Mouse (Mus musculus) thymus, postnatal 4 days (tissue): ENCODE measurements at regions not wholly inside any gene's neighbourhood (a gene's known extent, or its start where the extent isn't known, plus 50 kb on each side); places are given as distances from the start of the nearest gene placed in this dataset.

Experiments
- DNase-seq: peaks from one replicate; pipeline ENCODE4 v3.0.0; 2021

DNA sequence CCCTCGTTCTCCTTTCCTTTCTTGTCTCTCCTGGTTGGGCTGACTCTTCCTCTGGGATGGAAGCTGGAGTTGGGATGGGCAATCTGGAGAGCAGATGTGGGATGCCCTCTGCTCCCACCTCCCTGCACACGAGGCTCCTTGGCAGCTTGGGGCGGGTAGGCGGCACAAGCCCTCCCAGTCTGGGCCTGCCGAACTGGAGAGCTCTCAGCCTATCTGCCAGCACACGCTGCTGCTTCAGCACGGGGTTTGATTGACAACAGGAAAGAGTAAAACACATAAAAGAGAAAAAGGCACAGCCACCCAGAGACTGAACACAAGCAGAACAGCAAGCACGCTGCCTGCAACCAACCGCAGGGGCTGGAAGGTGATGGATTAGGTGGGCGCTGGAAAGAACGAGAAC is 121.9 kb upstream of the Pja1 start:
- peak; percentile 27 for DNase-seq

DNA sequence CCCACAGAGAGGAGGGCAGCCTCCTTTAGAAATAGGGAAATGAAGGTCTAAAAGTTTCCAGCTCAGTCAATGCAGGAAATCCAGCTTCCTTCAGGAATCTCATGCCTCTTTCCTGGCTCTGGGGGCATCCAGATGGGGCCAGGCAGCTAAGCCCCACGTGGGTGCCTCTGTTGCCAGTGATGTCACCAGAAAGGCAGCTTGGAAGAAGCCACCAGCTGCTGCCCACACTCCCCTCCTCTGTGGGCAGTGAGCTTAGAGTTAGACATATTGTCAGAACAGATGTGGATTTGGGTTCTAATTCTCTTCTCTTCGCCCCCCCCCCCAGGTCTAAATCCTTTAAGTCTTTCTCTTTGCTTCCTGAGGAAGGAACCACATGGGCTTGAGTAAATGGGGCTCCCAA is 116.2 kb upstream of the Pja1 start:
- DNase-seq = no peak

DNA sequence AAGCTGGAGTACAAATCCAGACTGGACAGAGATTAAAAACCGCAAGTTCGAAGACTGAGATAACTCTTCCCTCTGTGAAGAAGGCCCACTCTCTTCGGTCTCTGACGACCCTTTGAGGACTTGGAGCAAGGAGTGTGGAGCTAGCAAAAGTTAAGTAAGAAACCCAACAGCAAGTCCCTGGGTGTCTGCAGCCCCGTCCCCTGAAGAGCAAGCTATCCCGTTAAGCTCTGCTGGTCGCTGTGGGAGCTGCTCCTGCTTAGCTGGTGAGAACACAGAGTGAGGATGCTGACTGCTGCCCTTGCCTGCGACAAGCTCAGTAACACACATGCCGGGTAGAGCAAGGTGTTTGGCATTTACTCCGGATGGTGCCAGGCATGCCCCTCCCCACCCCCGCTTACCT is 115.2 kb upstream of the Pja1 start:
- DNase-seq = no peak

DNA sequence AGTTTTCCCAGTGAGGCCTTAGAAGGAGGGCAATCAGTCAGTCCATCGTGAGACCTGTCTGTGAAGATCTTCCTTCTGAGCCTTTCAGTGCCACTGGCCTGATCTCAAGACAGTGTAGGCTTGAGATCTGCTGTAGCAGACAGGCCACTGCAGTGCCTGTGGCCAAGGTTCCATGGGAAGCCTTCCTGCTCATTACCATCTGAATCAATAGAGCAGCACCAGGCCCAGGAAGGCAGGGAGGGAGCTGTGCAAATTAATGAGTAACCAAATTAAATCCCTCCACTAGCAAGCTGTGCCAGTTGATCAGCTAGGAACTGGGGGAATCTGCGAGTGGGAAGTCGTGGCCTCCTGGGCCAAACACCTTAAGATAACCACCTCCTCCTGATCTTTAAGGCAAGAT is 114.6 kb upstream of the Pja1 start:
- DNase-seq = no peak

DNA sequence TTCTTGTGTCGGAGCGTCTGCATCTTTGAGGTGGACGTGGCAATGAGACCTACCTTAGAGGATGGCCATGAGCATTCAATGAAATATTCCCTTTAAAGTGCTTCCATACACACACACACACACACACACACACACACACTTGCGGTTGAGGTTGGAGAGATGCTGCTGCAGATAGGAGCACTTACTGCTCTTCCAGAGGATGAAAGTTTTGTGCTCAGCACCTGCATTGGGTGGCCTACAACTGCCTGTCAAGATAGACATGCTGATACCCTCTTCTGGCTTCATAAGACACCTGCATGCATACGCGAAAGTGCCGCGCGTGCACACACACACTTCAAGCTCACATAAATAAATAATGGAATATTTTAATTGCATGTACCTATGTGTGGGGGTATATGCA is 111.5 kb upstream of the Pja1 start:
- peak; percentile 37 for DNase-seq

DNA sequence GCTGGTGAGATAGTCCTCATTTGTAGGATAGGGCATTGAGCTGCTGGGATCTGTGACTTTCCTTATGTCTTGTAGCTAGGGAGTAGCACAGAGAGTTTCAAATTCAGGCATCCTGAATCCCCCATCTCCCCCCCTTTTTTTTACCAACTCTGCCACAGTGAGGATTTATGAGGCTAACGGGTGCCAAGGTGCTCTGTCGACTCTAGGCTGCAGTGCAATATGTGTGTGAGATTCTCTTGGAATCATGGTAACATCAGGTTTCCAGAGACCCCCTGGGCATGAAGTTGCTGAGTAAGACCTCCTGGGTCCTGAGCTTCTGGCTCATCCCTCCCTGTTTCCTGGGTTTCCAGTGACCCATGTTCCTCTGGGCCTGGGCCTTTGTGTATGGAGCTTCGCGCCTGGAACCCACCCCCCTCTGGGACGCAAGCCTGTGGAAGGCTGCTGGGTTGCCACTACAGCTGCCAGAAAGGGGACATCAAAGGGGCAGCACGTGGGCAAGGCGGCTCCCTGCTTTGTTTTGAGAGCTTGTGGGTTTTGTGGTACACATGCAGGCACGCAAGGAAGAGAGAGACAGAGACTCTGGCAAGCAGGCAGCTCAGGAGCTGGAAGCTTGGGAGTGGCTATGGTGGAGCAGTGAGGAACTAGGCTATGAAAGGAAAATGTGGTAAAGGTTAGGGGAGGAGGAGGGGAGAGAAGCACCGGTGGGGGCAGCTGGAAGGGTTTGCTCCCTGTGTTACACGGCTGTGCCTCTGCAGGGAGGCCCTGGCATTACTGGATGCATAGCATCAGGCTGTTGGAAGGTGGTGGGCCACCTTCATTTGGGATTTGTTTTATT is 110.8 kb upstream of the Pja1 start:
- peak; percentile 43 for DNase-seq

DNA sequence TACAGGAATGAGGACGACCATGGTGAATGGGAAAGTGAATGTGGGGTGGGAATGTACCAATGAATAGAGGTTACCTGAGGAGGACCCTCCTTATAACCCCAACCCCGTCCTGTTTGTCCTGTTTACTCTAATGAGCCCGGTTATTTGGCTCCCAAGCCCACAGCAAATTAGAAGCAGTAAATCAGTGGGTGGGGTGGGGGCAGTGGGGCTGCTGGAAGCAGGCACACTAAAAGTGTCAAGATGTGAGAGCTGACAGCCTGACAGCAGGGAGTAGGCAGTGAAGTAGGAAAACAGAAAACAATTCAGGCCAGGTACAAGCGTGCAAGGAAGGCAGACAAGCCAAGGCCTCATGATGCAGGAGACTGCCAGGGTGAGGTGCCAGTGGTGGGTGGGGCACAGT is 108.1 kb upstream of the Pja1 start:
- DNase-seq = no peak

DNA sequence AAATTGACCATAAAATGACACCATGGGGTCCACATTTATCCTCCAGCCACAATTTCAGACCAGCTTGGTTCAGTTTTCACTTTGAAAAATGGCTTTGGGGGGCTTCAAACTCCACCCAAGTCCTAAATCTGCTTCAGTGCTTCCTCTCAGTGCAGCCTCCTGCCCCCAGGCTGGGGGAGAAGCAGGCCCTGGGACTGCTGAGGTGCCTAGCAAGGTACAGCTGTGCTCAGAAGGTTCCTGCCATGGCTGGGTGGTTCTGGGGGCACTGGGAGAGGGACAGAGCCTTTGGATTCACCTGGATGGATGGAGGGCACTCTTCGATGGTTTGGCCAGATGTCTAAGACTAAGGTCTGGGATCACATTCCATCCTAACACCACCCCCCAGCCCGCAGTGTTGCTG is 107.7 kb upstream of the Pja1 start:
- DNase-seq = no peak

DNA sequence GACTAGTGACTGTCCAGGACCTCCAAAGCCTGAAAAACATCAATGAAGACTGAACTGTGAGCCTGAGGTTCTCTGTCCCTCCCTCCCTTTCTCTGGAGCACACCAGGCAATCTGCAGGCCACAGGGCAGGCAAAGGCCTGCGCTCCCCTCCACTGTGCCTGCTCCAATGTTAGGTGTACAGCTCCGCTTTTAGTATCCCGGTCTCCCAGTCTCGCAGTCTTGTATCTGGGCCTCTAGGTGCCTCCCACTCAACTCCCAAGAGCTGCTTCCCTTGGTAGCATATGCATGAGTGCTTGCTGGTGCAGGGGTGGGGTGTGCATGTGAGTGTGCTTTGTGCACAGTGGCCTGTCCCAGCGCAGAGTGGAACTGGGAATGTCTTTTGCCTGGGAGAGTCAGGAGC is 104.0 kb upstream of the Pja1 start:
- DNase-seq = no peak

DNA sequence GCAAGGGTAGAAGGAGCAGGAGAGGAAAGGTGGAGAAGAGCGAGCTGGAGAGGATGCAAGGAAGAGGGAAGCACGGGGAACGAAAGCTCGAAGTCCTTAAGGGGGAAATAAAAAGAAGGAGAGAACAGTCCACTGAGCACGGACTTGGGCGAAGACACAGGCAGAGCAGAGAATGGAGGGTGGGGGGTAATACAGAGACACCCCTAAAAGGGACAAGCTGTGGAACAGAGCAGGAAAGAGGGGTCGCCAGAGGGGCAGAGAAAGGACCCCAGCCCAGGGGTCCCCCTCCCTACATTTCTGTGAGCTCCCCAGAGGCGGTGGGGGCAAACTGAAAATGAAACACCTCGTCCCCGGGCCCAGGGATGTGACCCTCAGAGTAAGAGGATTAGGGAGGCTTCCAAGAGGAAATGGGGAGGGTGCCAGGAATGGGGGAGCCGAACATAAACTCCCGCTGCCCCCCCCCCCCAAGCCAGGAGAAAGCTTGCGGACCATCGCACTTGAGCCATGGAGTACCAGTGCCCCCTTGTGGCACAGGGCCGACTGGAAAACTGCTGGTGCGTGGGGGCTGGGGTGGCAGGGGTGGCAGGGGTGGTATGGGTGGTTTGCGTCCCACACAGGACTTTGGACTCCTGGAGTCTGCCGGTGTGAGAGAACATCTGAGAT is 103.5 kb upstream of the Pja1 start:
- DNase-seq = peak; percentile 69

DNA sequence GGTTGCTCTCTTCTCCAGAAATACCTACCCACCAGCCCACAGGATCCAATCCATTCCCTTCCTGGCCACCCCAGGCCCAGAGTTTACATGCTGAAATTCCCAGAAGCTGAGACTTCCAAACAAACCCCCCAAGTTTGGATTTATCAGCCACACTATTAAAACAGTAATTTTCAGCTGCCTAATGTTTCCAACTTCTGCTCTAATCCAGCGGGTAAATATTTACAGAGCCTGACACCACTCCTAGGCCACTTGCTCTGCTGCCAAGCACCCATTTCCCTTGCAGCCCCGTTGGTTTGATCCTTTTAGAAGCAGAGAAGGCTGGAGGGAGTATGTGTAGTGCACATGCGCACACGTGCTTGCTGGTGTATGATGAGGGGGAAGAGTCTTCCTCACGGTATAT is 99.1 kb upstream of the Pja1 start:
- no peak for DNase-seq

DNA sequence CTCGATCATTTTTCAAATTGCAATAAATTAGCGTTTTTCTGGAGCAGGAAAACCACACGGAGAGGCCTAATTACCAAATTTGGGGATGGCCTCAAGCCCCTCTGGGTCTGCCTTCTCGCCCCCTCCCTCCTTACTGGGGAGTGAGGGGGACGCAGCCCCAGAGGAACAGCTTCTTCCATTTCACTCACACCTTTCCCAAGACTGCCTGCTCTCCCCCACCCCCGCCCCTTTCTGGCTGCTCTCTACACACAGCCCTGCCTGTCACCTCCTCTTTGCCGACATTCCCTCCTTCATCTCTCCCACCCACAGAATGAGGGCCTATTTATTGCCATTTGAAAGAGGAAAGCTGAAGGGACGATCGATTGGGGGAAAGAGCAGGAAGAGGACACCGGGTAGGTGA is 97.2 kb upstream of the Pja1 start:
- no peak for DNase-seq

DNA sequence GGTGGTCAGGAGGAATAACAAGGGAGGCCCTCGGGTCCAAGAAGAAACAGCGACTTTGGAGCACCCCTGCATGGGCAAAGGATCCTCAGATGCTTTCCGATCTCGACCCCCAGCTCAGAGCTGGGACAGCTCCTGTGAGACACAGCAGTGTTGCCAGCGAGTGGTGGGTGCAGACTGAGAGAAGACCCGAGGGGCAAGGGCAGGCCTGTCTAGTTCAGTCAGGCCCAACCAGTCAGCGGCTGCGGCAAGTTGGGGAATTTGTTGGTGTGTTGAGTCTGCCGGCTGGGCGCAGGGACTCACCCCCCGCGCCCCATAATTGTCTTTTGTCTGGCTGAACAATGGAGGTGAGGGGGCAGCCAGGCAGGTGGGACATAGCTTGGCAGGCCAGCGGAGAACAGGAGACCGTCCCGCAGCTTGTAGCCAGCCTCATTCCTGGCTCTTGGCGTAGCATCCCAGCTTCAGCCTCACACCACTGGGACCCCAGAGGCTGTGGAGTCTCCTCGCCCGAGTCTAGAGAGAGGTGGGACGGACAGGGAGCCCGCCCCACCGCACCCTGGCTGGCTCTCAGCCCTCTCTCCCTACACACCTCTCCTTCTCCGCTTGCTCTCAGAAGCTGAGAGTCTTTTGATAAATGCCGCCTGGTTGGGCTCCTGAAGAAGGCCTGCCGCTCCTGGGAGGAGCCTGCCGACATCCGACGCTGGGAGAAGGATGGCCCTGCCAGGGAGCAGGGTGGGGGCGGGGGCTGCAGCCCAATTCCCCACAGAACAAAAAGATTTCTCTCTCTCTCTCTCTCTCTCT is 96.5 kb upstream of the Pja1 start:
- no peak for DNase-seq

DNA sequence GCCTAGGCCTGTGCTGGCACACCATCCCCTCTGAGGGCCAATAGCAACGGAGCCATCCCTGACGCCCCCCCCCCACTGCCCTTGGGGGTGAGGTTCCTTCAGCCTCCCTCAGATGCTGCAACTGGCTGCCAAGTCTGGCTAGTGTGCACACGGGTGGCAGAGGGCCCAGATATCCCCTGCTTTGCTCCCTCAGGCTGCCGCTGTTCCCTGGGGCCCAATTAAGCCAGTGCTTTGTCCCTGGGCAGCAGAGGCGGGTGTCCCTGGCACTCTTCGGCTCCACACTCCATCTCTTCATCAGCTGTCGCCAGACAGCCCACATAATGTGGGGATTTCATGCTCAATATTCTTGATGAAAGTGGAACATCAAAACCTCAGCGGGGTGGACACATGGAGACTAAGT is 90.9 kb upstream of the Pja1 start:
- no peak for DNase-seq

DNA sequence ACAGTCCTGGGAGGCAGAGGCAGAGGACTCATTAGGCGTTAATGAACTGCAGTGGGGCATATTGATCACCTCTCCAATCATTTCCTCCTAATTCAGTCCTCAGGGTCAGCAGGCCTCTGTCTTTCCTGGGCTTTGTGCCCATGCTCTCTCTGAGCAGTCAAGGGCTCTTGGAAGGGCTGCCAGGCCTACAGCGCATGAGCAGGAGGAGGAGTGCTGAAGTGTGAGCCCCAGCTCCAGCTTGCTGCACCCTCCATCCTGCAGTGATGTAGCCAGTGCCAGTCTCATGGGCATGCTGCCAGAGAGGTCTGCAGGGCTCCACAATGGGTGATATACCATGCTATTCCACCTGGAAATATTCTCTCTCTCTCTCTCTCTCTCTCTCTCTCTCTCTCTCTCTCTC is 89.6 kb upstream of the Pja1 start:
- DNase-seq = no peak

DNA sequence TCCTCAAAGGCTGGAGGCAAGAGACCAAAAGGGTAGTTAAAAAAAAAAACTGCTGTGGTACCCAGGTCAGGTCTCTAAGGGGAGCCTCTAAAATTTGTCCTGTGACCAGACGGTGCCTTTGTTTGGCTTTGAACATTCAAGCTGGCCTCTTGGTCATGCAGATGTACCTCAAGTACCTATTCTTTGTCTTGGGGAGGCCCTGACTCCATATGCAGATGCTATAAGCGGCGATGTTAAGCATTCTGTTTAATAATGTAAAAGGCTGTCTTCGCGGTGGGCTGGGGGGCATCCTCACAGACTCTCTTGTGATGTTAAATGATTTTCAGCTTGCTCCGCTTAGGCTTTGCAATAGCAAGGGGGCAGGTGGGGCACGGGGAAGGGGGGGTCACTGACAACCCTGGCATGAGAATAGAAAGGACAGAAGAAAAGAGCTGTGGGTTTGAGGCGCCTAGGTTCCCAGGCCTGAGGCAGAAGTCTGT is 85.8 kb upstream of the Pja1 start:
- DNase-seq = no peak

DNA sequence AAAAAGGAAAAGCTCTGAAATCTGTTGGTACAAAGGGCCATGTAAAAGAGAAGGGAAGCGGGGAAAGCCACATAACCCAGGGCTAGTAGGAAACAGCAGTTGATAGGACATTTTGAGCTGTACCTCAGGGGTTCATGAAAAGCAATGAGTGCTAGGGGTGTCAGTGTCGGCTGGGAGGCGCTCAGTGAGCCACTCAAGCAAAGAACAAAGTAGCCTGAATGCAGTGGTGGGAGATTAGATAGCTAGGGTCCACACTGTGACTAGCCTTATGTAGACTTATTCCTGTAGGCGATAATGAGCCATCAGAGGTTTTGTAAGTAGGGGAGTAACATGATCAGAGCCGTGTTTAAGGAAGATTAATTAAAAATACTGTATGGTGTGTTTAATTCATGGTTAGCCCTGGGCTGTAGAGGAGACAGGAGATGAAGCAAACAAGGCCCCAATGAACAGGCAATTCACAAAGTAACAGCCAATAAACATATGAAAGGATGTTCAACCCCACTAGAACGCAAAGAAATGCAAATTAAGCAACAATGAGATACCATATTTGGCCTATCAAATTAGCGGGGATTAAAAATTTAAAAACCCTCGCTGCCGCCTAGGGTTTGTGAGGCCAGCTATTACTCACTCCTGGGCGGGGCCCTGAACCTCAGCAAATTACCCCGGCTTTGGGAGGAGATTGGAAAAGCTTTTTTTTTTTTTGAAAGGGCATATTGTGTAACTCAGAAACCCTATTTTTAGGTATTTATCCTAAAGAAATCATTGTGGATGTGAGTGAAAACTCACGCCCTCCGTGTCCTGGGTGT is 85.1 kb upstream of the Pja1 start:
- DNase-seq = no peak

DNA sequence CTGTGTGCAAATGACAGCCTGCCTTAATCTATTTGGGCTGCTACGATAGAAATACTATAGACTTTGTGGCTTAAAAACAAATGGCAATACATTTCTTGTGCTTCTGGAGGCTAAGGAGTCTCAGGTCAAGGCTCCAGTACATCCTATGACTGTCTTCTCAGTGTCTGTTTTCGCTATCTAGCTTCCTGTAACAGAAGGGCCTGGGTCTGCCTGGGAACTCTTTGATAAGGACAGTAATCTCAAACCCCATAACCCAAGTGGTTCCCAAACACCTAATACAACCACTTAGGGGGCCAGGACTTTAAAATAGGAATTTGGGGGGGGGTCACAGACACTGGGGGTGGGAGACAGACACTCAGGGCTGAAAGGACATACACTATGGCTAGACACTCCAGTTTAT is 81.7 kb upstream of the Pja1 start:
- no peak for DNase-seq

DNA sequence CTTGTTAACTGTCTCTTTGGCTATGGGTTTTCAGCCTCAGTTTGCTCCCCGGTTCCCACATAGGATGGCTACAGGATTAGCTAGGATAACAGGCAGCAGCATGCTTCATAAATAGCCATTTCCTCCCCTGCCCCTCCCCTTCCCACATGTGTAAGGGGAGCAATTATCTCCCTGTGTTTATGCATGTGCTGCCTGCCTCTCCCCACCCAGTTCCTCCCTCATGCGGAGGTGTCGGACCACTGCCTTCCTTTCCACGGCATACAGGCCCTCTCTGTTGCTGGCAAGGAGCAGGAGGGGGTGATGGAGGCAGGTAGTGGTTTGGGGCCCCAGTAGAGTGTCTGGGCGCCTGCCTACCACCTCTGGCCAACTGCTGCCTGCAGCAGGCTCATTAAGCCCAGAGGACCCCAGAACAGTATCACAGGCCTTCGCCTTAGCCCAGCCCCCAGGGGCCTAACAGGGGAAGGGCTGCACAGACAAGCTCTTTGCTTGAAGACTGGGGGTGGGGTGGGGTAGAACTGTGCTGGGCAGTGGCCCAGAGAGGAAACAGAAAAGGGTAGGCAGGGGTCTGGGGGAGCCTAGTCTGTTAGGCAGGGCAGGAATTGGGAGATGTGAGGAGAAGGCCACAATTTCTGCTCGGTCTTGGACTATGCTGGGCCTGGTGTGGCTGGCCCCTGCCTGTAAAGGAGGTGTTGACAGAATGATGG is 79.1 kb upstream of the Pja1 start:
- DNase-seq = no peak

DNA sequence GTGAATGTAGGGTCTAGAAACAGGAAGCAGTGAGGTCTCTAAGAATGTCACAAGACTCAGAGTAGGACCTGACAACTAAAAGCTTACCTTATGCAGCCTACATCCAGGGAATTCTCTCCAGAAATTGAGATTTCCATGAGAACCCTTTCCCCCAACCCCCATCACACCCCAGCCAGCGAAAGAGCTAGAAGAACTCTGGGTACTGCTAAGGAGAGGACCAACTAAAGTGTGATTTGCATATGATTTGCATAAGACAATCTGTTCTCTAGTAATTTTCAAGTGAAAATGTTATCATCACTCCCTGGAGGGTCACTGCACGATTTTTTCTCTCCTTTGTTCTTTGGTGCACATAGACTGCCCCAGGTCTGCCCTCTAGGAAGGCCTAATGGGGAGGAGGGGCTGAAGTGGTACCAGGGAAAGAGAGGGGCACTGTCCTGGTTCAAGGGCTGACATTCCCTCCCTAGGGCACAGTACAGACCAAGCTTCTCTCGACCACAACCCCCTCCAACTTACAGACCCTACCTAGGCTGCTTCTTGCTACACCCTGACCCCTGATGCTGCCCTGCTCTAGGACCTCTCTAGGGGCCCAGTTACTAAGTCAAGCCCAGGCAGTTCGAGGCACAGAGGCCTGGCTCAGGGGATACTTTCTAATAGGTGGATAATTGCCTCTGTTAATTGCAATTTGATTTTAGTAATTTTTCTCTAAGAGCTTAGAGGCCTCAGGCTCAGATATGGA is 77.4 kb upstream of the Pja1 start:
- DNase-seq = no peak

DNA sequence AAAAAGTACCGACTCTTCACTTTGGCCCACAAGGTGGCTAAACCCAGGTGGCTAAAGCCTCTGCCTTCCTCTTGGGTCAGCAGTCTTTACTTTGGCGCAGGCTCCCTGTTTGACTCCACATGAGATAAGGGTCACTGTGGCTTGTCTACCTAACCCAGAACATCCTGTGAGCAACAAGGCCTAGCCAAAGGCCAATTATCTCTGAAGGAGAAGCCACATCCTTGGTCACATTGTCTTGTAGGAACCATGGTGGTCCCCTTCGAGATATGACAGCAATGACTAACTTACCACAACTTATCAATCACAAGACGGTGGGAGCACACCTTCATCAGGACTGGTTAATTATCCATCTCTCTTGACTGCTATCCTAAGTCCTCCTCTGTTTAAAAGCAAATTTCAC is 73.3 kb upstream of the Pja1 start:
- no peak for DNase-seq

DNA sequence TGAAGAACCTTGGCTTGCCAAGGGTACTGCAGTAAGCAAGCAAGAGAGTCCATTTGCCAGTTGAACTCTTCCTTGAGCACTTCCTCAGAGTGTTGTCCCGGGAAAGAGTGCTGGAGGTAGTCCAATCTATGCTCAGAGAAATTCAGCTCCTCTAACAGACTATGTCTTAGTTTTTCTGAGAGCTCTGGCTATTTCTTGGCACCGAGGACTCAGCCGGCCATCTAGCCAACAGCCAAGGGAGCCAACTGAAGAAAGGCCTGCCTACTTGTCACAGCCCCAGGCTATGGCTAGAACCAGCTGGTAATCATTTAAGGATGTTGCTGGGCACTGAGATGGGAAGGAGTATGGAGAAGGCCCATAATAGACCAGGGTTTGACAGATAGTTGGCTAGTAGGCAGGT is 70.8 kb upstream of the Pja1 start:
- no peak for DNase-seq
